Mouse (Mus musculus): ENCODE data around the gene Zfp410. TPM values are rescaled to one million over a fixed set of nuclear protein-coding genes. Genes with fewer than 3 reads are reported as not detected.
"Not testable (repeated sequence)": the region's sequence is repeated elsewhere in the genome, so short reads cannot be mapped to it uniquely, and the experiment has no call there.

Gene Zfp410
- 10 to 100 TPM; 34.6 to 44.5 (median 37.9) TPM for total RNA-seq (2022)

DNA sequence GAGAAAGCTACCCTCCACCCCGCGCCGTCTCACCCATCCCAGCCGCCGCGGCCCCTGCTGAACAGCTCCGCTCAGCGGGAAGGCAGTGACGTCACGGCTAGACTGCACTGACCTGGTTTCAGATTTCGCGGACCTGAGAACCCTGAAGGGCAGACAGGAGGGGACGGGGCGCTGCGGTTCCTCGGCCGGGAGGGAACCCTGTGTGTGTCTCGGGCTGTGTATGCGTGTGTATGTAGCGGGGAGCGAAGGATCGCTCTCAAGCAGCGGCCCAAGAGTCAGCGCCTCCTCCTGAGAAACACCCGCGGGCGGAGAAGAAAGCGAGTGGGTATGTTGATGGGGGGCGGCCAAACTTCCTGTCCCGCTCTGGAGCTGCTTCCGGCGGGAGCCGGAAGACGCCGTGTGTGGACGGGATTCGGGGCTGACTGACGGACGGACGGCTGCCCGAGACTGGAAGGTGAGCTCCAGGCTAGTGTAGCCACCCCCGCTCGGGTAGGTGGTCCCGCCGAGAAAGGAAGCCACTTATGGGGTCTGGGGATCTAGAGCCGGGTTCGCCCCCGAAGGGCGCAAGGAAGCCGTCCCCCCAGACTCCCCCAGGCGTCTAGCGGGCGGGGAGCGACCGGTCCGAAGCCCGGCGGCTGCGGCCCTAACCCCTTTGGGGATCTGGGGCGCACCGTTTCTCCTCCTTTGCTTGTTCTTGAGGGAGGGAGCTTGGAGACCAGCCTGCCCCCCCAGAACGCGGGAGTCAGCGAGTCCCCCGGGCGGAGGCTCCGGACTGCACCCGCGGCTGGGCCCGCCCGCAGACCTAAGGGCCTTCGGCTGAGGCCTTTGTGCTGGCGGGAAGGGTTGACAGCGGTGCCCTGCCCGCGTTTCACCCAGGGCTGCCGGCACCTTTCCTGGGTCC is at the start of gene Zfp410:
TSS of gene Zfp410 (plus strand) at position 132 of the 901 bp plus-strand sequence.
- peak; percentile 68 to 76 for DNase-seq (ENCODE audit: low spot score in 2 of 2)

DNA sequence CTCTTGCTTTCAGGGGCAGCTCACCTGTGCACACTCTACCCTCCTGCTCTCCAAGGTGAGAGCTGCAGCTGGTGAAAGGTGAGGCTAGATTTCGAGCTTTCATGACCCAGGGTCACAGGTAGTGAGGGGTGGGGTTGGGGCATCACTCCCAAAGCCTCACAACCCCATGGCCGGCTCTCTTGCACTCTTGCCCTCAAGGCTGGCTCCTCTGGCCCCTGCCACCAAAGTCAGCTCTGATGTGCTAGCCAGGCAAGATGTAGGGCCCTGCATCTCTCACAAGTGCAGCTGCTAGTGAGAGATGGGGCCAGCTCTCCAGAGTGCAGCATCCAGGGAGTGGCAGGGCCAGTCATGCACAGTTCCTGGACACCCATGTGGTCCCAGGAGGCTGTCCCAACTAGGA is 49.4 kb upstream of the Zfp410 start:
- no peak for DNase-seq (ENCODE audit: low spot score in 2 of 2)

DNA sequence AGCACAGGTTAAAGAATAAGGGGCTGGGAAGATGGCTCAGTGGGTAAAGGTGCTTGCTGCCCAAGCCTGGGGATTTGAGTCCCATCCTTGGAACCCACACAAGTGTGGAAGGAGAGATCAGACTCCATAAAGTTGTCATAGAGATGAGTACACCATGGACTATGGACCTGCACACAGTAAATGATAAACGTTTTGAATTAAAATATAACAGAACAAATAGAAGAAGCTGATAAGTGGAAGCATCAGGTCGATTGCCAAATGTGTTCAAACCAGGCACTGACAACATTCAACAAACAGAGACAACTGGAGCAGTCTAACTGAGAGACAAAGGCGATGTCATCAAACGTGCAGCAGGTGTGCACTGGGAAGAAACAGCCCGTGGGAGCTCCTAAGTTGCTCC is 43.3 kb upstream of the Zfp410 start:
- no peak for DNase-seq (ENCODE audit: low spot score in 2 of 2)

DNA sequence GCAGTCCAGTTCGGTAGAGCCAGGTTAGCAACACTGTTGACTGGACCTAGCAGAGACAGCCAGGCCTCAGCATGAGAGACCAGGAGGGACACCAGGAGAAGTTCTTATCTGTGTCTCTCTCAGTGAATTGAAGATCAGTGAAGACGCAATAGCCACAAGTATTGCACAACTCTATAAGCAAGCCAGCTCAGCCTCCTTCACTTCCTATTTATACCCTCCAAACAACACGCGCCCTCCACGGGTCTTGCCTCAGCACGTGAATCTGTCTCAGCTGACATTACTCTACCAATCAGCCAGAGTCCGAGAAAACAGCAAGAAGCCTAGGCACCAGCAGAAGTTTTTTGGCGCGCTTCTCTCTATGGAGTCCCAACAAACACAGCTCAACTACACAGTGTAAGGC is 41.4 kb upstream of the Zfp410 start:
- DNase-seq (ENCODE audit: low spot score in 2 of 2), result no peak

DNA sequence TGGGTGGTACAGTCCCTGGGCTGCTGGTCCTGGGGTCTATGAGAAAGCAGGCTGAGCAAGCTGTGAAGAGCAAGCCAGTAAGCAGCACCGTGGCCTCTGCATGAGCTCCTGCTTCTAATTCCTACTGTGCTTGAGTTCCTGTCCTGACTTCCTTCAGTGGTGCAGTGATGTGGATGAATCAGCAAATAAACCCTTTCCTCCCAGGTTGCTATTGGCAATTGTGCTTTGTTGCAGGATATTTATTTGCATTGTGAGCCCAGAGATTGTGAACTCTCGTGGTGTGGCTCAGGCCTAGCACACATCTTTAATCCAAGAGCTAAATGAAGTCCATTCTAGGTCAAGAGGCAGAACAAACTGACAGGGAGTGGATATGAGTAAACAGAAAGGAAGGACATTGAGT is 40.4 kb upstream of the Zfp410 start:
- no peak for DNase-seq (ENCODE audit: low spot score in 2 of 2)

DNA sequence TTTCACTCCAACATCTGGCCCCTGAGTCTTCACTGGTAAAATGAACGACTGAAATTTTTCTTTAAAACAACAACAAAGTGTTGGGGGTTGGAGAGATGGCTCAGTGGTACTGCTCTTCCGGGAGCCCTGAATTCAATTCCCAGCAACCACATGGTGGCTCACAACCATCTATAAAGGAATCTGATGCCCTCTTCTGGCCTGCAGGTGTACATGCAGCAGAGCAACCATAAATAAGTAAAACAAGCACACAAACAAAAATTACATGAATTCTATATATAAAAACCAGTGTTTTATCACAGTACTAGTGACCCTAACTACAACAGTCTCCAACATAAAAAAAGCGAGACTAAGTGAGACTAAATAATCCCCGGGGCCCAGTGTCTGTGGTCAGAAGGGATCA is 39.9 kb upstream of the Zfp410 start:
- DNase-seq (ENCODE audit: low spot score in 2 of 2), result no peak

DNA sequence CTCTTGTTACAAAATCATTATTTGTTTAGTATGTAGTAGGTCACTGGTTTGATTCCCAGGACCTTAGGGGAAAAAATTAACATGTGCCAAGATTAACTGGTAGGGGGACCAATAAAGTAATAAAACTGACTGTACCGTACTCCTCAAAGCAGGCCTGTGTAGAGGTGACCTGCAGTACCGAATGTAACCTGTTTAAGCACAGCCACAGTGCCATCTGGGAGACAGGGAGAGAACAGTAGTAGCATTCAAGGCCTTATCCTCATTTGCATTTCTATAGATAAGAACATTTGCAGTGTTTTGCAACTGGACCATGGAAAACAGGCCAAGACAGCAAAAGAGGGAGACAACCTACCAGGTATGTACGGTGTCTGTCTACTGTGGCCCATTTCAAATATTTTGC is 38.8 kb upstream of the Zfp410 start:
- DNase-seq (ENCODE audit: low spot score in 2 of 2), result no peak

DNA sequence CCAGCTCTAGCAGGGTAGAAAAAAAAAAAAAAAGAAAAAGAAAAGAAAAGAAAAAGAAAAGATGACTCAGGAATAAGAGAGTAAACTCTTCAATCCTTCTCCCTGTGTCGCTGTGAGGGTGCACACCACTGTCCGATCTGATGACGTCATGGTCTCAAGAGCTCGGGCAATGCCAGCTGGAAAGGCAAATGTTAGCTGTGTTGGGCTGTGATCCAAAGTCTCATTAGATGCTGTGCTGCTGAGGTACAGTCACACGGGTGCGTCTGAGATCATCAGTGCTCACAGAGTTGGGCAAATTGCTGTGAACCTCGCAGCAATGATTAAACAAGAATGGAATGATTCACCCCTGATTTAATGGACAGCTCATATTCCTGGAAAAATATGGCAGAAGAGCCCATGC is 37.8 kb upstream of the Zfp410 start:
- DNase-seq (ENCODE audit: low spot score in 2 of 2), result peak; percentile 15 to 18

DNA sequence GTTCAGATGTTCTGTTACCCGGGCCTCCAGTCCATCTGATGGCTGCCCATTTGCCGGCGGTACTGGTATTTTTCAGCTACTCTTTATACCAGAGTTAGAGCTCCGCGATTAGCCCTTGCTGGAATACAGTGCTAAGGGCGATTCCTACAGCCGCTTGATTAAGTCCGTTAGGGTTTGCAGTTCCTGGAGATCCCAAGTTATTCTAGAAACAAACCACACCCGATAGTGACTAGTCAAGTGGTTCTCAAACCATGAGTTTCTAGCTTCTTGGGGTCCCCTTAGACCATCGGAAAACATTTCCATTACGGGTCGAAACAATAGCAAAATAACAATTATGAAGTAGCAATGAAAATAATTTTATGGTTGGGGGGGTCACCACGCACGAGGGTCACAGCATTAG is 32.3 kb upstream of the Zfp410 start:
- no peak for DNase-seq (ENCODE audit: low spot score in 2 of 2)

DNA sequence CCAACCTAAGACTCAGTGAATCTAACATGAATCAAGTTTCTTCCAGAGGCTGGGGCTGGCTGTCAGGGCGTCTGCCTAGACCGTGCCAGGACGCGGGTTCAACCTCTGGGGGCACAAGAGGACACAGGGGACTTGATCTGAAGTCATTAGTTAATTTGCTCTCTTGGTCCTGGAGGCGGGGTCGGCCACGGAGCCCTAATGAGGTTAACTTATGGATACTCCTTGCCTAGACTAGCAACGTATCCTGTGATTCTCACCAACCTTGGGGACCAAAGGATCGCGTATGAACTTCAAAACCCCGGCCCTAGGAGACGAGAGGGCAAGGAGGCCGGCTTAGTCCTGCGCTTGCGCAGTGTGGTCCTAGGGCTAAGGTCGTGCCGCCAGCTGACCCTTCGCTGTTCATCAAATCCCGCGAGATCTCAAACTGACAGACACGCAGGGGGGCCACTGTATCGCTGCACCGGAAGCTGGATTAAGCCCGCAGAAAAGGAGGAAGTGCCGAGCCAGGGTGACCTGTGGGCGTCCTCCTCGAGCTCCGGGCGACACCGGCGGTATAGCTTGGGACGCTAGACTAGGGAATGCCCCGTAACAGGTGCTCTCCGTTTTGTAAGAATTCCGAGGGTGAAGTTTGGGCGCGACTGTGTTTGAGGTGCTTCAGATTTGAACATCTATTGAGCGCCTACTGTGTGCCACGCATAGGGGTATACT is 31.6 kb upstream of the Zfp410 start, which contains the start of gene Ptgr2:
TSS of gene Ptgr2 (plus strand) at position 348 of the 708 bp plus-strand sequence.
- peak; percentile 89 to 91 for DNase-seq (ENCODE audit: low spot score in 2 of 2)

DNA sequence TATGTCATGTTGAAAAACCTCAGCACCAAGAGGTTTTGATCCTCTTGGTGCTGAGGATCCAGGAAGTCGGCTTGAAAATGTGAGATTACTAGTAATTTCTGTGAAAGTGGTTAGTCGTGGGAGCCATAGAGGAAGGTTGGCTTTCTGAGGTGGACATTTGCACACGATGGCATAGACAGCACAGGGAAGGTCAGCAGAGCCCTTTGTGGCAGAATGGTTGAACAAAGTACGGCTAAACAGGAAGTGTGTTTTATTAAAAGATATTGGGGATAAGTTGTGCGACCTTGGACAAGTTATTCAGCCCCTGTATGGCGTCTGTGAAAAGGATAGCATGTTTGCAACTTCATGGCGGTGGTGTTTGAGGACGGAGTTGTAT is 31.1 kb upstream of the Zfp410 start:
- DNase-seq (ENCODE audit: low spot score in 2 of 2), result no peak

DNA sequence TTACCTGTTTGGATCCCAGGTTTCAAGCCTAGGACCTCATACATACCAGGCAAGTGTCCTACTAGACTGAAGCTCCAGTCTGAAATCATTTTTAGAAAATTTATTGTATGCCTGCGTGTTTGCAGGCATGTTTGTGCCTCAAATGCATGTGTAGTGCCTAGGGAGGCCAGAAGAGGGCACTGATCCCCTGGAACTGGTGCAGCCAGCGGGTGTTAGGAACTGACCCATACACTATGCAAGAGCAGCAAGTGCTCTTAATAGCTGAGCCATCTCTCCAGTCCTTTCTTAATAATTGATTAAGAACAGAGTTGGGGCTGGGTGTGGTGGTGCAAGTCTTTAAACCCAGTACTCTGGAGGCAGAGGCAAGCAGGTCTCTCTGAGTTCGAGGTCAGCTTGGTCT is 28.2 kb upstream of the Zfp410 start:
- DNase-seq (ENCODE audit: low spot score in 2 of 2), result peak in 1 of 2 experiments; percentile 15

DNA sequence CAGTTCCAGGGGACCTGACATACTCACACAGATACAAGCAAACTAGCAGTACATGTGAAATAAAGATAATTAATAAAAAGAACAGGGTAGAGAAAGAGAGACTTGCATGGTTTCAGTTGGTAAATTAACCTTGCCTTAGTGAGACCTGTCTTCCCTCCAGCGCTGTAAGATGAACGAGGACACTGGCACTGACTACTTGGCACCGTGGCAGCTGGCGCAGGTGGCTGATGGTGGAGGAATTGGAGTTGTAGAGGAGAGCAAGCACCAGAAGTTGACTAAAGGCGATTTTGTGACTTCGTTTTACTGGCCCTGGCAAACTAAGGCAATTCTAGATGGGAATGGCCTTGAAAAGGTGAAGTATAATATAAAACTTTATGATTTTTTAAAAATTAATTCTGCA is 18.8 kb upstream of the Zfp410 start:
- DNase-seq (ENCODE audit: low spot score in 2 of 2), result no peak

DNA sequence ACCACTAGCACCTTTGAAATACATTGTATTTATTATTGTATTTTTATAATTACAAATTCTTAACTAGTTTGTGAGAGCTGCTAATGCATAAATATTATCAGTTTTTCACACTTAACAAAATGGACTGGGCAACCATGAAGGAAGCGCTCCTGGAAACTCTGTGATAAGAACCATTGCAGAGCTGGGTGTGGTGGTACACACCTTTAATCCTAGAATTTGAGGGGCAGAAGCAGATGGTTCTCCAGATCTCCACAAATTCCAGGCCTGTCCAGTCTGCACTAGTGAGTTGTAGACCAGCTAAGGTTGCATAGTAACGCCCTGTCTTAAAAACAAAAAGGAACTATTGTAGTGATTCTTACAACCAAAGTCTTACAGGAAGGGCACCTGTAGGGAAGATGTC is 17.4 kb upstream of the Zfp410 start:
- DNase-seq (ENCODE audit: low spot score in 2 of 2), result no peak

DNA sequence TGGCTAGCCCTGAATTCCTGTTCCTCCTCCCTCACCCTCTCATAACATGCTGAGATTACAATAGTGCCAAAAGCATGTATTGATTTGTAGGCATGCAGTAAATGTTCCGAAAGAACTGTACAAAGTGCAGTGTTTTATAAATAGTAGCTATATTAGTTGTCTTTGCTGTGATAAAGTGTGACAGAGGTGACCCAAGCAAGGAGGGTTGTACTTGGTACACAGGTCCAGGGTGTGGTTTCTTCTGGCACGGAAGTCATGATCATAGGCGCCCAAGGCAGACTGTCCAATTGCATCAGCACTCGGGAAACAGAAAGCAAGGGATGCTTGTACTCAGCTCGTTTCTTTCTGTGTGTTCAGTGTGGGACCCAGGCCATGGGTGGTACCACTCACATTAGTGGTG is 12.6 kb upstream of the Zfp410 start:
- no peak for DNase-seq (ENCODE audit: low spot score in 2 of 2)

DNA sequence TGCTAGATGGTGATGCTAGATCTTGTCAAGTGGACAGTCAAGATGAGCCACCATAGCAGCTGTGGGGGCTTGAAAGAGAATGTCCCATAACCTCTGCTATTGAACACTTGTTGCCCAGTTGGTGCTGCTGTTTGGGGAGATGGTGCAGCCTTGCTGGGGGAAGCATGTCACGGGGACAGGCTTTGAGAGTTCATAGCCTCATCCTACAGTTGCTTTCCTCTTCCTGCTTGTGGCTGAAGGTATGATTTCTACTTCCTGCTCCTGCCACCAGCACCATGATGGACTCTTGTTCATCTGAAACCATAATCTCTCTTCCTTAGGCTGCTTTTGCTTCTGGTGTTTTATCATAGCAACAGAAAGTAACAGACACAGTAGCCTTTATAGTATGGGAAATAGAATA is 12.1 kb upstream of the Zfp410 start:
- no peak for DNase-seq (ENCODE audit: low spot score in 2 of 2)

DNA sequence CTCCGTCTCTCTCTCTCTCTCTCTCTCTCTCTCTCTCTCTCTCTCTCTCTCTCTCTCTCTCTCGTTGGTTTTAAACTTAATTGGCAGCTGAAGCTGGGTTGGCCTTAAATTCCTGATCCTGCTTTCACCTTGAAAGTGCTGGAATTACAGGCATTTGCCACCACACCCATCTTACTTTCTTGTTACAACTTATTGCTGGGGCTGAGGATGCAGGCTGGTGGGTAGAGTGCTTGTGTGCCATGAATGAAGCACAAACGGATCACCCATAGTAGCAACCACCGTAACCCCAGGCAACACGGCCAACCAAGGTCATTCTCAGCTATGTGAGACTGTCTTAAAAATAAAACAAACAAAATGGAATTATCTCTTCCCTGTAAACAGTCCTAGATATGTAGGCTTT is 5.3 kb upstream of the Zfp410 start:
- DNase-seq (ENCODE audit: low spot score in 2 of 2), result no peak

DNA sequence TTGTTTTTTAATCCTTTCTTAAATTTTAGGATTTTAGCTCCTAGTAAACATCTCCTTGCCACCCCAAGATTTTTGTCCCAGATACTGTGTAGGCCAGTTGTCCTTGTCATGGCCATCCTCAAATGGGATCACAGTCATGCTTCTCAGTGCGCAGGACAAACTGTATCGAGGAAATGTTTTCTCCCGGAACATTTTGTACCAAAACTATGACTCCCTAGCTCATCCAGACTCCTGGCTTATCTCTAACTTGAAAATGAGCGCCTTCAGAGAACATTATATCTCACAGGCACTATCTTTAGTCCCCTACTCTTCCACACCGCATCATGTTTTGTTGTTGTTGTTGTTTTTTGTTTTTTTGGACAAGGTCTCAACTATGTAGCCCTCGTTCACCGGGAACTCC is 646 bp upstream of the Zfp410 start:
- no peak for DNase-seq (ENCODE audit: low spot score in 2 of 2)

DNA sequence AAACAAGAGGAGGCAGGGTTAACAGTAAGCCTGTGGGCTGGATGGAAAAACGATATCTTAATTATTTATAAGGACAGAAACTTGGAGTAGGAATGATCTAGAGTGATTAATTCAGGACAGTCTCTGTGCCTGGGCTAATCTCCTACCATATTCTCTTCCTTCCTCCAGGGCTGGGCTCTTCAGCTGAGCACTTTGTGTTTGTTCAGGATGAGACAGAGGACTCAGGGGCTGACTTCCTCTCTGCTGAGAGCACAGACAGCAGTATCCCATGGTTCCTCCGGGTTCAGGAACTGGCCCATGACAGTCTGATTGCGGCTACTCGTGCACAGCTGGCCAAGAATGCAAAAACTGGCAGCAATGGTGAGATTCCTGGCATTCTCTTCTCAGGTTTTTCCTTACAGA is 10.5 kb downstream of the Zfp410 start:
- DNase-seq (ENCODE audit: low spot score in 2 of 2), result no peak

DNA sequence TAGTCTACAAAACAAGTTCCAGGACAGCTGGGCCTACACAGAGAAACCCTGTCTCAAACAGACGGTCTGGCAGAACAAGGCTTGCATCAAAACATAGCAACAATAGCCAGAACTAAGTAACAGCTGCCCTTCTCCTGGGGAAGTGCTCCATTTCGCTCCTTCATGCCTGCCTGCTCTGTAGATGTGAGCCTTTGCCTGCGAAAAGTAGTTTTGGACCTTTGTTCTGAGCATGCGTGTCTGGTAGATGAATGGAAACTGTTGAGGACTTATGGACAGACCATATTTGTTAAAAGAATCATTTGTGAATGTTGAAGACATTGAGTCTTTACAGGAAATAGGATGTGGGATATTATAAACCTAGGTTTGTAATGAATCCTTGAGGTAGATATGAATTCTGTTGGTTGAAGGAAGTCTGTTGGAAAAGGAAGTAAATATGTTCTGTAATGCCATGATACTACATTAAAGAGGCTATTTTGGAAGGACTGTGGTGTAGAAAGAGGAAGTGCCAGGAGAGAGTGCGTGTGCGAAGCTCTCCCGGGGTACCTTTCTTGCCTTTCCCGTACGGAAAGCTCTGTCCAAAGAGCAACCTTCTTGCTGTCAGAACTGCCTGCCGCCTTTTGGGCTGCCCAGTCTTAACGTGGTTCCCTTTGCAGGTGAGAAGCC is 20.4 kb downstream of the Zfp410 start:
- no peak for DNase-seq (ENCODE audit: low spot score in 2 of 2)

DNA sequence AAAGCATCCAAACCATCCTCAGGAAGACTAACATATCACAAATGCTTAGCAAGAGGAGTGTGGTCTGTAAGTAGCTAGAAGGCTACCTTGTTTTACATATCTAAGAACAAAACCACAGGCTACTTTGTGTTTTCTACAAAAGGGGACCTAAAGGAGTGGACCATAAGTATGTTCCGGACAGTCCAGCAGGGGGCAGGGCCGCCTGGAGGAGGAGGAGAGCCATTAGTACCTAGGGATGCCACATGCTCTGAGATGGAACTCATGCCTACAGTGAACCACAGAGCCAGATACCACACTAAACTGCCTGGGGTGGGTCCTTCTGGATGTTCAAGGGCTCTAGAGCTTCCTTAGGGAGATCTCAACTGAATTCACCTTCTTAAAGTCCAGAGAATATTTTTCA is 30.5 kb downstream of the Zfp410 start:
- no peak for DNase-seq (ENCODE audit: low spot score in 2 of 2)

DNA sequence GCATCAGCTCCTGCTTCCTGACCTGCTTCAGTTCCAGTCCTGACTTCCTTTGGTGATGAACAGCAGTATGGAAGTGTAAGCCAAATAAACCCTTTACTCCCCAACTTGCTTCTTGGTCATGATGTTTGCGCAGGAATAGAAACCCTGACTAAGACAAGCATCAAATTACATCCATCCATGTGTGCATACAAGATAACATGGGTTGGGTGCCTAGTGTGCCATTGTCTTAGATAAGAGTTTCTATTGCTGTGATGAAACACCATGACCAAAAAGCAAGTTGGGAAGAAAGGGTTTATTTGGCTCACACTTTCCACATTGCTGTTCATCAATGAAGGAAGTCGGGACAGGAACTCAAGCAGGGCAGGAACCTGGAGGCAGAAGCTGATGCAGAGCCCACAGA is 42.0 kb downstream of the Zfp410 start:
- not testable (repeated sequence) for DNase-seq (ENCODE audit: low spot score in 2 of 2)

Measured in layer of hippocampus, adult 8-10 months (tissue).